Mouse (Mus musculus) left cerebral cortex, postnatal 14 days (tissue): Measurements from ENCODE around the gene Lmntd2. TPM values are rescaled to one million over a fixed set of nuclear protein-coding genes. Genes with fewer than 3 reads are reported as not detected.

Experiments
- microRNA-seq, 2 experiments: library from miRNA; unstranded; fragments of <30 nt; microRNA quantifications; one replicate each; pipeline ENCODE4 v1.2.0; 2022
- total RNA-seq, 2 experiments: library from RNA; stranded (reverse); gene quantifications; 2 replicates each; pipeline ENCODE4 v1.2.3; 2021

Lmntd2 gene
- total RNA-seq, 2 experiments from 2014 or later: not detected

Small RNAs within 50 kb of the gene (microRNA-seq; reads per million reads assigned to microRNA genes)
- gene Mir210: 63.3 to 99.3 reads per million in 2 experiments

Other genes starting within 250 kb of the Lmntd2 start
- 1 to 10 TPM; 4.7 to 4.9 TPM for gene Ifitm1, start 246.9 kb downstream of the Lmntd2 start, total RNA-seq
- gene Ifitm3, start 203.3 kb downstream of the Lmntd2 start, total RNA-seq: 10 to 100 TPM in 1 of 2 experiments, 1 to 10 TPM in 1; 9.1 to 10.3 TPM
- gene Ifitm6, start 196.2 kb downstream of the Lmntd2 start, total RNA-seq: not detected
- gene Gm17387, start 184.9 kb downstream of the Lmntd2 start, total RNA-seq: not detected
- 10 to 100 TPM; 92.9 to 93.9 TPM for gene B4galnt4, start 153.0 kb downstream of the Lmntd2 start, total RNA-seq
- under 1 TPM in 1 of 2 experiments, not detected in 1; 0.55 TPM for gene Pkp3, start 135.9 kb downstream of the Lmntd2 start, total RNA-seq
- gene Sigirr, start 113.5 kb downstream of the Lmntd2 start, total RNA-seq: 1 to 10 TPM; 2.5 to 2.6 TPM
- gene Ano9, start 96.3 kb downstream of the Lmntd2 start, total RNA-seq: not detected
- 10 to 100 TPM; 52.9 to 65.6 TPM for gene Ptdss2, start 91.7 kb downstream of the Lmntd2 start, total RNA-seq
- gene Rnh1, start 41.2 kb downstream of the Lmntd2 start, total RNA-seq: 10 to 100 TPM; 25.8 to 25.9 TPM
- gene Hras, start 20.1 kb downstream of the Lmntd2 start, total RNA-seq: 100 to 1,000 TPM; 249 to 272 TPM
- gene Lrrc56, start 19.9 kb downstream of the Lmntd2 start, total RNA-seq: 1 to 10 TPM; 3.6 to 4.5 TPM
- under 1 TPM in 1 of 2 experiments, not detected in 1; 0.47 TPM for gene Rassf7, start 1.8 kb upstream of the Lmntd2 start, total RNA-seq
- 10 to 100 TPM; 65.9 to 66.6 TPM for gene Phrf1, start 14.7 kb upstream of the Lmntd2 start, total RNA-seq
- gene Irf7, start 52.4 kb upstream of the Lmntd2 start, total RNA-seq: 1 to 10 TPM in 1 of 2 experiments, not detected in 1; 1.4 TPM
- not detected for gene Cdhr5, start 62.7 kb upstream of the Lmntd2 start, total RNA-seq
- gene Sct, start 65.1 kb upstream of the Lmntd2 start, total RNA-seq: not detected
- gene Drd4, start 77.9 kb upstream of the Lmntd2 start, total RNA-seq: under 1 TPM; 0.15 to 0.27 TPM
- 100 to 1,000 TPM; 164 to 170 TPM for gene Deaf1, start 113.6 kb upstream of the Lmntd2 start, total RNA-seq
- gene Tmem80, start 113.7 kb upstream of the Lmntd2 start, total RNA-seq: 10 to 100 TPM; 23.6 to 30.6 TPM
- gene Eps8l2, start 124.8 kb upstream of the Lmntd2 start, total RNA-seq: 1 to 10 TPM; 1.3 to 1.8 TPM
- gene Taldo1, start 178.1 kb upstream of the Lmntd2 start, total RNA-seq: 100 to 1,000 TPM; 102 to 119 TPM
- gene Gatd1, start 200.1 kb upstream of the Lmntd2 start, total RNA-seq: 10 to 100 TPM; 36.0 to 42.6 TPM
- gene Cend1, start 215.4 kb upstream of the Lmntd2 start, total RNA-seq: 100 to 1,000 TPM; 338 to 362 TPM
- 100 to 1,000 TPM; 331 to 339 TPM for gene Slc25a22, start 223.8 kb upstream of the Lmntd2 start, total RNA-seq
- 1 to 10 TPM; 1.2 to 2.4 TPM for gene Pidd1, start 229.9 kb upstream of the Lmntd2 start, total RNA-seq
- 100 to 1,000 TPM; 572 to 599 TPM for gene Rplp2, start 233.3 kb upstream of the Lmntd2 start, total RNA-seq
- 10 to 100 TPM; 22.9 to 28.8 TPM for gene Pnpla2, start 241.1 kb upstream of the Lmntd2 start, total RNA-seq
- 1 to 10 TPM; 5.3 to 5.6 TPM for gene Cracr2b, start 247.0 kb upstream of the Lmntd2 start, total RNA-seq